Mouse (Mus musculus) liver, embryonic 16.5 days (tissue): ENCODE data around the gene Otulinl. TPM values are rescaled to one million over a fixed set of nuclear protein-coding genes. Genes with fewer than 3 reads are reported as not detected.

ENCODE experiments used
- ATAC-seq: fragments of 200-750 bp; cut with Nextera tagmentation; 2 replicates; pipeline ENCODE4 v1.8.0; 2017; ENCODE audit warnings: low read depth, mild to moderate bottlenecking, moderate number of reproducible peaks, moderate library complexity
- H3K27ac ChIP-seq: fragments of 300-500 bp; sonication (generic); 2 replicates; pipeline ENCODE4 v1.5.1; 2014; ENCODE audit warnings: mild to moderate bottlenecking, low read length
- H3K27me3 ChIP-seq: fragments of 300-500 bp; sonication (generic); 2 replicates; pipeline ENCODE4 v1.6.1; 2014; ENCODE audit warnings: low read depth, low read length, mixed read lengths; ENCODE audit not compliant: control insufficient read depth, insufficient read depth
- H3K36me3 ChIP-seq: fragments of 300-500 bp; sonication (generic); 2 replicates; pipeline ENCODE4 v1.6.1; 2014; ENCODE audit warnings: mild to moderate bottlenecking; ENCODE audit not compliant: control insufficient read depth, insufficient read depth
- H3K4me1 ChIP-seq: fragments of 300-500 bp; sonication (generic); 2 replicates; pipeline ENCODE4 v1.6.1; 2014; ENCODE audit warnings: low read depth, low read length, mixed read lengths; ENCODE audit not compliant: control insufficient read depth
- H3K4me2 ChIP-seq: fragments of 300-500 bp; sonication (generic); 2 replicates; pipeline ENCODE4 v1.6.1; 2014; ENCODE audit warnings: low read depth, low read length, mixed read lengths
- H3K4me3 ChIP-seq: fragments of 300-500 bp; sonication (generic); 2 replicates; pipeline ENCODE4 v1.5.1; 2014; ENCODE audit warnings: low read depth, mild to moderate bottlenecking, low read length
- H3K9ac ChIP-seq: fragments of 300-500 bp; sonication (generic); 2 replicates; pipeline ENCODE4 v1.6.1; 2014; ENCODE audit warnings: low read depth, low read length
- H3K9me3 ChIP-seq: fragments of 300-500 bp; sonication (generic); replicated peaks from 2 replicates; pipeline ENCODE4 v1.6.1; 2016; ENCODE audit warnings: low read length; ENCODE audit not compliant: control insufficient read depth
- WGBS: fragments of 180-500 bp; shearing (Covaris S2); extraction: QIAGEN DNeasy Blood & Tissue Kit; methylation state at CpG from one replicate; pipeline ENCODE4 v1.1.7; 2014; ENCODE audit not compliant: insufficient replicate concordance; 5-methylcytosine and 5-hydroxymethylcytosine counted together
- polyA plus RNA-seq: library from polyadenylated mRNA; unstranded; fragments of >200 nt; fragmentation: Nextera tagmentation; extraction: Ambion mirVana; gene quantifications from 2 replicates; pipeline ENCODE4 v1.2.1, GENCODE M21; 2015

The Otulinl gene
- polyA plus RNA-seq, 1 experiment from 2014 or later = 9.5 TPM

- Histone ChIP-seq H3K4me1 (no peaks in the 10 kb centered on the region), H3K4me3 (no peak overlapping the region), H3K27ac (no peak overlapping the region), H3K36me3 (no peaks in the 10 kb centered on the region), H3K9me3 (no peaks in the 10 kb centered on the region), H3K4me2 (no peak overlapping the region), H3K27me3 (0 out of 2 replicates have a peak, but pooled peaks cover 2% of the 10 kb centered on the region), H3K9ac (no peak overlapping the region)
- ATAC-seq = no peak
- WGBS = 71% methylated on average over 6 of the region's 6 CpGs
Measured at GRCm38 (mm10) chr15:27674041-27674440, 7.3 kb downstream of the Otulinl start.

GRCm38 (mm10) chr15:27673151-27673550 lies 8.2 kb downstream of the Otulinl start:
- 69% methylated on average over 6 of the region's 6 CpGs for WGBS
- H3K4me2 ChIP-seq = no peak overlapping the region
- no peaks in the 10 kb centered on the region for H3K27me3 ChIP-seq
- no peak overlapping the region for H3K27ac ChIP-seq
- H3K9ac ChIP-seq = no peak overlapping the region
- H3K36me3 ChIP-seq = no peaks in the 10 kb centered on the region
- no peak overlapping the region for H3K4me3 ChIP-seq
- ATAC-seq = no peak
- H3K4me1 ChIP-seq = no peaks in the 10 kb centered on the region
- no peaks in the 10 kb centered on the region for H3K9me3 ChIP-seq

- ATAC-seq = no peak
- Histone ChIP-seq H3K9ac (no peak overlapping the region), H3K4me2 (no peak overlapping the region), H3K4me1 (peaks cover 2% of the 10 kb centered on the region; the same call in 1 of the 2 replicates), H3K27me3 (no peaks in the 10 kb centered on the region), H3K36me3 (no peaks in the 10 kb centered on the region), H3K27ac (no peak overlapping the region), H3K4me3 (no peak overlapping the region), H3K9me3 (no peaks in the 10 kb centered on the region)
- WGBS = 49% methylated on average over 8 of the region's 8 CpGs
Measured at GRCm38 (mm10) chr15:27672259-27672658, 9.1 kb downstream of the Otulinl start.

GRCm38 (mm10) chr15:27671612-27672245 lies 9.7 kb downstream of the Otulinl start:
- H3K9ac ChIP-seq = no peak overlapping the region
- H3K27me3 ChIP-seq = no peaks in the 10 kb centered on the region
- peak; percentile 21; the same call in 1 of the 2 replicates for ATAC-seq
- no peak overlapping the region for H3K4me2 ChIP-seq
- 0 out of 2 replicates have a peak overlapping the region, but pooled peaks have one; percentile 25 for H3K27ac ChIP-seq
- H3K4me3 ChIP-seq = no peak overlapping the region
- H3K36me3 ChIP-seq = no peaks in the 10 kb centered on the region
- 30% methylated on average over 10 of the region's 10 CpGs for WGBS
- no peaks in the 10 kb centered on the region for H3K9me3 ChIP-seq
- H3K4me1 ChIP-seq = peaks cover 2% of the 10 kb centered on the region; the same call in 1 of the 2 replicates

- H3K9me3 ChIP-seq = no peaks in the 10 kb centered on the region
- no peak overlapping the region for H3K4me3 ChIP-seq
- H3K27ac ChIP-seq = no peak overlapping the region
- H3K4me1 ChIP-seq = peaks cover 2% of the 10 kb centered on the region; the same call in 1 of the 2 replicates
- ATAC-seq = no peak
- H3K27me3 ChIP-seq = no peaks in the 10 kb centered on the region
- no peaks in the 10 kb centered on the region for H3K36me3 ChIP-seq
- WGBS = 47% methylated on average over 8 of the region's 8 CpGs
- H3K9ac ChIP-seq = no peak overlapping the region
- H3K4me2 ChIP-seq = no peak overlapping the region
Measured at GRCm38 (mm10) chr15:27670708-27671107, 10.7 kb downstream of the Otulinl start.

- H3K27me3 ChIP-seq = no peaks in the 10 kb centered on the region
- H3K36me3 ChIP-seq = no peaks in the 10 kb centered on the region
- WGBS = 74% methylated on average over 12 of the region's 12 CpGs
- ATAC-seq = no peak
- no peak overlapping the region for H3K4me2 ChIP-seq
- H3K9ac ChIP-seq = no peak overlapping the region
- H3K27ac ChIP-seq = no peak overlapping the region
- H3K9me3 ChIP-seq = no peaks in the 10 kb centered on the region
- peaks cover 5% of the 10 kb centered on the region for H3K4me1 ChIP-seq
- no peak overlapping the region for H3K4me3 ChIP-seq
Measured at GRCm38 (mm10) chr15:27669931-27670411, 11.4 kb downstream of the Otulinl start.

- no peaks in the 10 kb centered on the region for H3K9me3 ChIP-seq
- H3K36me3 ChIP-seq = no peaks in the 10 kb centered on the region
- H3K27me3 ChIP-seq = no peaks in the 10 kb centered on the region
- no peak for ATAC-seq
- H3K27ac ChIP-seq = no peak overlapping the region
- no peak overlapping the region for H3K4me3 ChIP-seq
- WGBS = 70% methylated on average over 4 of the region's 4 CpGs
- peaks cover 5% of the 10 kb centered on the region for H3K4me1 ChIP-seq
- no peak overlapping the region for H3K9ac ChIP-seq
- no peak overlapping the region for H3K4me2 ChIP-seq
Measured at GRCm38 (mm10) chr15:27669276-27669675, 12.1 kb downstream of the Otulinl start.

GRCm38 (mm10) chr15:27668557-27668956 lies 12.8 kb downstream of the Otulinl start:
- no peak overlapping the region for H3K4me2 ChIP-seq
- H3K36me3 ChIP-seq = no peaks in the 10 kb centered on the region
- ATAC-seq = no peak
- H3K27ac ChIP-seq = no peak overlapping the region
- H3K9ac ChIP-seq = no peak overlapping the region
- WGBS = 76% methylated on average over 7 of the region's 7 CpGs
- no peaks in the 10 kb centered on the region for H3K9me3 ChIP-seq
- peaks cover 5% of the 10 kb centered on the region for H3K4me1 ChIP-seq
- H3K4me3 ChIP-seq = no peak overlapping the region
- no peaks in the 10 kb centered on the region for H3K27me3 ChIP-seq

GRCm38 (mm10) chr15:27668001-27668461 lies 13.3 kb downstream of the Otulinl start:
- Histone ChIP-seq H3K9ac (no peak overlapping the region), H3K4me2 (no peak overlapping the region), H3K27me3 (no peaks in the 10 kb centered on the region), H3K4me1 (peaks cover 5% of the 10 kb centered on the region), H3K4me3 (no peak overlapping the region), H3K36me3 (no peaks in the 10 kb centered on the region), H3K9me3 (no peaks in the 10 kb centered on the region), H3K27ac (no peak overlapping the region)
- WGBS = 56% methylated on average over 9 of the region's 9 CpGs
- ATAC-seq = no peak
